Mouse (Mus musculus) Patski (cell line): Measurements from ENCODE around the gene Fgfr1op. TPM values are rescaled to one million over a fixed set of nuclear protein-coding genes. Genes with fewer than 3 reads are reported as not detected.
"Not testable (repeated sequence)": the region's sequence is repeated elsewhere in the genome, so short reads cannot be mapped to it uniquely, and the experiment has no call there.

Experiments used
- ATAC-seq: fragments of 100-300 bp; one replicate; pipeline ENCODE4 v1.8.0; 2021
- CTCF ChIA-PET: fragments of 350-600 bp; sonication (Branson Sonifier 250); formaldehyde crosslinking; loops from one replicate; lab custom pipeline; 2022; ENCODE audit warnings: inconsistent platforms; lab: Charles Lee
- POLR2A ChIA-PET: fragments of 350-600 bp; sonication (Branson Sonifier 250); formaldehyde crosslinking; loops from one replicate; lab custom pipeline; 2022; ENCODE audit warnings: antibody characterized with exemption, inconsistent platforms; lab: Charles Lee
- DNase-seq: peaks from one replicate; pipeline ENCODE4 v3.0.0-alpha.2; 2011; ENCODE audit warnings: low read depth, low spot score
- H3K27me3 ChIP-seq: fragments of 371-371 bp; one replicate; pipeline ENCODE4 v1.5.1; 2021
- CTCF ChIP-seq: fragments of 100-300 bp; IDR thresholded peaks from one replicate; pipeline ENCODE4 v1.5.1; 2021
- in situ Hi-C: fragments of 300-500 bp; cut with MboI; formaldehyde crosslinking; loops from 3 replicates; pipeline ENCODE4 v1.11.1; 2018; ENCODE audit warnings: low pct_unique_long_range_greater_than_20kb, mixed read lengths
- polyA plus RNA-seq: library from polyadenylated mRNA; unstranded; gene quantifications from one replicate; pipeline ENCODE4 v1.2.3, GENCODE M21; 2021

Gene Fgfr1op
- polyA plus RNA-seq, 1 experiment from 2014 or later: 33.1 TPM

GRCm38 (mm10) chr17:8155010-8155409 lies 10.3 kb upstream of the Fgfr1op start:
- H3K27me3 ChIP-seq, ATAC-seq, CTCF ChIA-PET, in situ Hi-C loops, DNase-seq, POLR2A ChIA-PET: not testable (repeated sequence)

DNA sequence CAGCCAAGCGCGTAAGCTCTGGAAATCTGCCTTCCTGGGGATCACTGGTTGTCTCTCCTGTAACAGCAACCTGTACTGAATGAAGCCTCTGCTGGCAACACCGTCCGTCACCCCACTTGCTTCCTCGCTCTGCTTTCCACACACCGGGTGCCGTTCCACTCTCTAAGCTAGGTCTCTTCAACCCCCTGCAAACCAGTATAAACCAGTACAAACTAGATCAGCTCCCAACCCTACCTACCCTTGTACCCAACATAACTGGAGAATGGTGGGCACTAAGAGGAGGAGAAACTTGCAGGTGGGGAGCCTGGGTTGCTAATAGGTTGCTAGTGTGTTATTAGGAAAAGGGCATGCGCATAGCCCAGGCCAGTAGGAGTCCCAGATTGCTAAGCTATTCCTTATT lies 9.3 kb upstream of the Fgfr1op start:
- ATAC-seq, CTCF ChIA-PET: not testable (repeated sequence)

GRCm38 (mm10) chr17:8158627-8159026 lies 6.7 kb upstream of the Fgfr1op start:
- CTCF ChIA-PET, H3K27me3 ChIP-seq, POLR2A ChIA-PET, in situ Hi-C loops, ATAC-seq, DNase-seq: not testable (repeated sequence)

More for the DNA sequence above, 9.3 kb upstream of the Fgfr1op start:
- POLR2A ChIA-PET, H3K27me3 ChIP-seq, in situ Hi-C loops, DNase-seq: not testable (repeated sequence)

DNA sequence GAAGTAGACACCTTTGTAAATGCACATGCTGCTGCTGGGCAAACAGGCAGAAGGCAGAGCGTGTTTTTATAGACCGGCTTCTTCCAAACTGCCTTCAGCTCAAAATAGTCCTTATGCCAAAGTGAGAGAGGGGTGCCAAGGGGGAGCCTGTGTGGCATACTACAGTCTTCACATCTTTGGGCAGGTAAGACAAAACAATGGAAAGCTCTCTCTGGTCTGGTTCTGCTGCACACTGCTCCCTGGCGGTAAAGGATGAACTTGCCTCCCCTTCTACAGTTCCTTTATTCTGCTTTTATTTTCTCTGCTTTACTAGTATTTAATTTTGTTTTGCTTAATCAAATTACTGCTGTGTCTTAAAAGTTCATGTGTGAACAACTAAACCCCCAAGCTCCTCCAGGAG lies 4.3 kb upstream of the Fgfr1op start:
- CTCF ChIA-PET, DNase-seq, in situ Hi-C loops, POLR2A ChIA-PET, ATAC-seq, H3K27me3 ChIP-seq: not testable (repeated sequence)

DNA sequence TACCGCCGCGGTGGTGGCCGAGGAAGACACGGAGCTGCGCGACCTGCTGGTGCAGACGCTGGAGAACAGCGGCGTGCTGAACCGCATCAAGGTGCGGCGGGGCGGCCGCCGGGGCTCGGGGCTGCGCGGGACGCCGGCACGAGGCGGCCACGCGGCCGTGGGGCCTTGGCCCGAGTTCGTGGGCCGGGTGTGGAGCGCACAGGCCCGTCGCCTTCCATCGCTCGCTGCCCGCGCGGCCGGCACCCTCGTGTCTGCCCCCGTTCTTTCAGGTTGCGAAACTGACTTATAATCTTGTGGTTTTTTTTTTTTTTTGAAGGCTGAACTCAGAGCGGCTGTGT lies 276 bp downstream of the Fgfr1op start:
- POLR2A ChIA-PET, ATAC-seq, CTCF ChIA-PET, DNase-seq, in situ Hi-C loops, H3K27me3 ChIP-seq: not testable (repeated sequence)

DNA sequence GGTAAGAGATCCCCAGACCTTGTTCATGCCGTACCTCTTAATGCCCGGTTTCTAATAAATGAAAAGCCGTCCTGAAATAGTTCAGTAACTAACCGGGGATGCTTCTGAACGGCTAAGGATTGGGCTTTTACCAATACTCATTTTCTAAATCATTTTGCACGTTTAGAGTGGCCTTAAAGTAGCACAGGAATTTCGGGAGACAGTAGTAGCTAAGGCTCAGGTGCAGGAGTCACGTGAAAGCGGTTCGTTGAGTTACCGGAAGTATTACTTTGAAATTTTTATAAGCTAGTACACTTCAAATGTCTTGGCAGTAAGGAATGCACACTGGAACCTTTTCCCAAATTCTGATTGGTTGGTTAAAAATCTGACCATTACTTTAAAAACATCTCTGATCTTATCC lies 676 bp downstream of the Fgfr1op start:
- in situ Hi-C loops, H3K27me3 ChIP-seq, ATAC-seq, DNase-seq, POLR2A ChIA-PET, CTCF ChIA-PET: not testable (repeated sequence)

DNA sequence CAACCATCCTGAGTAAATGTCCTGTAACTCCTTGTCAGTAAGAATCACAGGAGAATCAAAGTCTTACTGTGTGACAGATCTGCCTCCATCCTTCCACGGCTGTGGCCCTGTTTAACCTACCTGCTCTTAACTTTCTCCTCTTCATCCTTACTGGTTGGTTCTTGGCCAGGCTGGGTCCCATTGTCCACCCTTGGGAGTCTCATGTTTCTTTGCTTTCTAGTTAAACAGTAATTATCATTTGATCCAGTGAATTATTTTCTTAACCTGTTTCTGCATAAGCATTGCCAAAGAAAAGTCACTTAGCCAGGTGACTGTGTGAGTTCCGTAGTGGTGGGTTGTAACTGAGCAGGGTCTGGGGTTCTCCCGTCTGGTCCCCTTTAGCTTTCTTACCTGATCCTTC lies 1.2 kb downstream of the Fgfr1op start:
- POLR2A ChIA-PET, H3K27me3 ChIP-seq, CTCF ChIA-PET, DNase-seq, ATAC-seq, in situ Hi-C loops: not testable (repeated sequence)

GRCm38 (mm10) chr17:8167436-8167835 lies 2.1 kb downstream of the Fgfr1op start:
- DNase-seq, H3K27me3 ChIP-seq, ATAC-seq, POLR2A ChIA-PET, CTCF ChIA-PET, in situ Hi-C loops: not testable (repeated sequence)

- CTCF ChIA-PET: no interaction called here
- no peak for TF ChIP-seq CTCF
- H3K27me3 ChIP-seq: no peaks in the 10 kb centered on the region
- in situ Hi-C loops: no loop called here
- DNase-seq: no peak
- POLR2A ChIA-PET: no interaction called here
- ATAC-seq: no peak
Observed at GRCm38 (mm10) chr17:8170331-8170730, 5.0 kb downstream of the Fgfr1op start.

GRCm38 (mm10) chr17:8171081-8171480 lies 5.8 kb downstream of the Fgfr1op start:
- CTCF ChIA-PET: no interaction called here
- no peak for TF ChIP-seq CTCF

DNA sequence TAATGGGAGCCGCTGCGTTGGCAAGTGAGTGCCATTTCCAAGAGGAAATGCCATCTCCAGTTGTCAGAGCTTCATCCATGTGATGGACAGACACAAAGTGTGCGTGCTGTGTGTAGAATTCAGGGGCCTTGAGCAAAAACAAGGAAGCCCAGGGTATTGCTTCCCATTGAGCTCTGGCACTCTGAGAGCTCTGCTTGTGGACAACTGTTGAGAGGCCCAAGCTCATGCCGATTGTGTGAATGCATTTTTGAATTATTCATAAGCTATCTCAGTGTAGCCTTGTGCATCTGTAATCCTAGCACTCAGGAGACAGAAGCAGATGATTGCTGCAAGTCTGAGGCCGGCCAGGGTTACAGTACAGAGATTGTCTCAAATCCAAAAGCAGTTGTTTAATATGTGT lies 11.8 kb downstream of the Fgfr1op start:
- DNase-seq (no peak), ATAC-seq (no peak)
- POLR2A ChIA-PET: no interaction called here
- in situ Hi-C loops: loop anchor here (25.0 kb wide), 1 partner anchor 315 kb away; no protein-coding TSS in a partner anchor
- TF ChIP-seq CTCF: no peak
- H3K27me3 ChIP-seq: no peaks in the 10 kb centered on the region
- CTCF ChIA-PET: no interaction called here

More at GRCm38 (mm10) chr17:8171081-8171480, 5.8 kb downstream of the Fgfr1op start:
- POLR2A ChIA-PET: interaction anchor here (0.7 kb wide), 1 partner anchor 117 kb away, joined by 3 read pairs; no protein-coding TSS in a partner anchor
- ATAC-seq (no peak), DNase-seq (no peak)
- H3K27me3 ChIP-seq: no peaks in the 10 kb centered on the region
- in situ Hi-C loops: no loop called here

- DNase-seq: no peak
- no peak for TF ChIP-seq CTCF
- in situ Hi-C loops: loop anchor here (25.0 kb wide), 1 partner anchor 322 kb away; no protein-coding TSS in a partner anchor
- ChIA-PET CTCF (no interaction called here), POLR2A (no interaction called here)
- ATAC-seq: no peak
- H3K27me3 ChIP-seq: no peaks in the 10 kb centered on the region
Observed at GRCm38 (mm10) chr17:8183815-8184214, 18.5 kb downstream of the Fgfr1op start.
